Mouse (Mus musculus) layer of hippocampus, postnatal 25 days (tissue): Measurements from ENCODE around the gene Trp53i13. TPM values are rescaled to one million over a fixed set of nuclear protein-coding genes. Genes with fewer than 3 reads are reported as not detected.

ENCODE experiments used
- DNase-seq, 2 experiments: peaks; one replicate each; pipeline ENCODE4 v3.0.0; 2022; ENCODE audit warnings: mixed read lengths in 2 of 2, low spot score in 1 of 2; ENCODE audit errors: extremely low spot score in 1 of 2
- total RNA-seq, 2 experiments: library from RNA; stranded (reverse); gene quantifications; 2 replicates each; pipeline ENCODE4 v1.2.3; 2021

The Trp53i13 gene
- total RNA-seq, 2 experiments from 2014 or later = 4.9 to 6.2 TPM

GRCm38 (mm10) chr11:77464684-77465083 is 51.1 kb downstream of the Trp53i13 start:
- DNase-seq = no peak

GRCm38 (mm10) chr11:77463786-77464185 is 52.0 kb downstream of the Trp53i13 start:
- DNase-seq = no peak

DNA sequence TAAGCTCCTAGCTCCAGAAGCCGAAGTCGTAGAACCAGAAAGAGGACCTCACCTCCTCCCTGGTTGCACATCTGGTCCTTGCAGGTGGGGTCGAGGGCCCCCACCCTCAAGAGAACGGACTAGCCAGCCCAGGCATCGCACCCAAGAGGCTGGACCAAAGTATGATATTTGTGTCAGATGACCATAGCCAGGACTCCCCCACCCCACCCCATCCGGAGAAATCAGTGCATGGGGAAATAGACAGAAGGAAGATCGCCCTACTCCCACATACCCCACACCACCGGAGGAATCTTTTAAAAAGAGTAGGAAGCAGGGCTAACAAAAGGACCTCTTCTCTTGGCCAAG is 52.7 kb downstream of the Trp53i13 start:
- no peak for DNase-seq

DNA sequence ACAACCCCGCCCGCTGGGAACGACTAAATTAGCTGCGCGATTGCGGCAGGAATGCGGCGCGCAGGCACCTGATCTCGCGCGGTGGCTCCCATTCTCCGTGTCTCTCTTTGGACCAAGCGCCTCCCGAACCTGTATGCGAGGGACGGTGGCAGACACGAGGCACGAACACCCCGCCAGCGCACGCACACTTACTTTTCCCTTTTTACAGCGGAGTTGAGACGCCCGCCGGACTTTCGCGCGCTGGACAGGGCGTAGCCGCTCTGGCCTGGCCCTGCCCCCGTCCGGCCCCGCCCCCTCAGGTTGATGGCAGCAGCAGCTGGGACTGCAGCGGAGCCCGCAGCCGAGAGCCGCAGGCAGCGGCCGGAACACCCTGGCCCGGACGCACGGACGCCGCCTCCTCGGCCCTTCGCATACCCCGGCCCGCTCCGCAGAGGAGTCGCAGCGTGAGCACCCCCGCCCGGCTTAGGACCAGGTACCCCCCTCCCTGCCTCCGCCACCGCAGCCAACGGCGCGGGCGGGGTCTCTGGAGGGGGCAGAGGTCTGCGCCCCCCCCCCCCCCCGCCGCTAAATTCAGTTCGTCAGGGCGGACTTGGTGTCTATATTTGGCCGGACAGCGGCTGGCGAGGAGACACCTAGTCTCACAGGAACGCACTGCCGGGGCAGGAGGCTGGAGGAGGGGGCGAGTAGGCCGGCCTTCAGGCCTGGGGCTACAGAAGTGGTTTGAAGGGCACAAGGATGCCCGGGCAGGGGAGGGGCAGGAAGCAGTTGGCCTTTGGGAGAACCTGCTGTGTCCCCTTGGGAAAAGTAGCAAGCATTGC is 53.3 kb downstream of the Trp53i13 start, which contains the start of gene Coro6:
Gene Coro6 (plus strand): TSS at position 129 of the 818 bp plus-strand sequence.
- DNase-seq = no peak

- no peak for DNase-seq
These were observed 53.9 kb downstream of the Trp53i13 start for GRCm38 (mm10) chr11:77461856-77462255.

Other genes with a start within 250 kb of the Trp53i13 start
- gene Coro6, start 53.6 kb downstream of the Trp53i13 start, total RNA-seq = 10 to 100 TPM; 10.1 to 16.6 TPM
- 10 to 100 TPM; 87.3 to 93.8 TPM for gene Ankrd13b, start 26.3 kb downstream of the Trp53i13 start, total RNA-seq
- gene Git1, start 22.4 kb downstream of the Trp53i13 start, total RNA-seq = 100 to 1,000 TPM; 272 to 274 TPM
- gene Abhd15, start 859 bp downstream of the Trp53i13 start, total RNA-seq = 1 to 10 TPM; 1.4 to 1.6 TPM
- gene Gm10392, start 3.2 kb upstream of the Trp53i13 start, total RNA-seq = not detected
- gene Taok1, start 91.8 kb upstream of the Trp53i13 start, total RNA-seq = 100 to 1,000 TPM; 110 to 114 TPM
- gene Nufip2, start 170.2 kb upstream of the Trp53i13 start, total RNA-seq = 10 to 100 TPM; 70.6 to 76.5 TPM
- not detected for gene Cryba1, start 209.3 kb upstream of the Trp53i13 start, total RNA-seq
- 100 to 1,000 TPM; 136 to 158 TPM for gene Myo18a, start 247.3 kb upstream of the Trp53i13 start, total RNA-seq